Mouse (Mus musculus): ENCODE data around the gene Abca13. TPM values are rescaled to one million over a fixed set of nuclear protein-coding genes. Genes with fewer than 3 reads are reported as not detected.

Abca13 gene
- polyA plus RNA-seq (2014; fragmentation: Illumina TruSeq; extraction: RNeasy Lipid Tissue Mini Kit (QIAGEN cat#74804); ENCODE audit: low read depth, low replicate concordance), result not detected

DNA sequence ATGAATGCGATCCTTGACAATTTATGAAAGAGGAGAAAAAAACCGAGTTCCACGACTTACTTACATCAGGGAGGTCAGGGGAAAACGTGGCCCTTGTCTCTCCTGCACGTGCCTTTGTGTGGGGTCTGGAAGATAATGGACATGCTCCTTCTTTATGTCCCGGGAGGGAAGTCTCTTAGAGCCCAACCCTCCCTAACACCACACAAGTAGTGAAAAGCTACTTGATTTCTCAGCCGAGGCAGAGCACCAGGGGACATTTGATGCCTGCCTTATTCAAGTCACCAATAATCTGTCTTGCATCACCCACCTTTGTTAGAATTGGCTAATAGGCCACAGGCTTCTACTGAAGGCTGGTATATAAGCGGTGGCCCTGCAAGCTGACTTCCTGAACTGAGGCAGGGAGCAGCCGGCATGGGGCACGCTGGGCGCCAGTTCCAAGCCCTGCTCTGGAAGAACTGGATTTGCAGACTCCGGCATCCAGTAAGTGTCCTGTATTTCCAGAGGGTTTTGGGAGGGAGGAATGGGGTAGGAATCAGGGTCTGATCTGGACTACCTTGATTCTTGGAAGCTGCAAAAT, at the start of gene Abca13:
TSS of gene Abca13 (plus strand) at position 388 of the 577 bp plus-strand sequence.

Other genes with a start within 250 kb of the Abca13 start
- gene Pkd1l1, start 218.7 kb upstream of the Abca13 start, polyA plus RNA-seq (2014; fragmentation: Illumina TruSeq; extraction: RNeasy Lipid Tissue Mini Kit (QIAGEN cat#74804); ENCODE audit: low read depth, low replicate concordance), result not detected
- gene Hus1, start 180.8 kb upstream of the Abca13 start, polyA plus RNA-seq (2014; fragmentation: Illumina TruSeq; extraction: RNeasy Lipid Tissue Mini Kit (QIAGEN cat#74804); ENCODE audit: low read depth, low replicate concordance), result 10.0 TPM
- 0.60 TPM for gene Gm11992, start 143.3 kb upstream of the Abca13 start, polyA plus RNA-seq (2014; fragmentation: Illumina TruSeq; extraction: RNeasy Lipid Tissue Mini Kit (QIAGEN cat#74804); ENCODE audit: low read depth, low replicate concordance)
- gene Sun3, start 143.0 kb upstream of the Abca13 start, polyA plus RNA-seq (2014; fragmentation: Illumina TruSeq; extraction: RNeasy Lipid Tissue Mini Kit (QIAGEN cat#74804); ENCODE audit: low read depth, low replicate concordance), result 2.1 TPM
- 3.5 TPM for gene Upp1, start 73.8 kb upstream of the Abca13 start, polyA plus RNA-seq (2014; fragmentation: Illumina TruSeq; extraction: RNeasy Lipid Tissue Mini Kit (QIAGEN cat#74804); ENCODE audit: low read depth, low replicate concordance)

Data from heart, adult 10 weeks (tissue).